Mouse (Mus musculus): Measurements from ENCODE around the gene Gabbr2. TPM values are rescaled to one million over a fixed set of nuclear protein-coding genes. Genes with fewer than 3 reads are reported as not detected.

Gabbr2 gene
- polyA plus RNA-seq, 1 experiment: not detected

GRCm38 (mm10) chr4:46664123-46665009, 327.3 kb downstream of the Gabbr2 start:
- TF ChIP-seq CEBPB (IDR thresholded peaks at IDR 0.05; ENCODE audit: low read depth) (no peak), MYOD1 (IDR thresholded peaks at IDR 0.05; ENCODE audit: control insufficient read depth, insufficient read length, low read depth) (no peak), USF1 (IDR thresholded peaks at IDR 0.05; ENCODE audit: low read depth) (no peak), MAX (IDR thresholded peaks at IDR 0.05) (no peak), CTCF (IDR thresholded peaks at IDR 0.05; ENCODE audit: control insufficient read depth, insufficient read depth, insufficient read length) (no peak), MYOG (IDR thresholded peaks at IDR 0.05; ENCODE audit: control insufficient read depth, extremely low read depth, insufficient read length) (no peak), FOSL1 (IDR thresholded peaks at IDR 0.05; ENCODE audit: insufficient read depth, low read length, poor library complexity, severe bottlenecking) (no peak)
- no peaks in the 10 kb centered on the region for H3K79me2 ChIP-seq (ENCODE audit: control insufficient read depth, insufficient read depth)
- H3K79me3 ChIP-seq (ENCODE audit: low read depth): no peaks in the 10 kb centered on the region
- no peak overlapping the region for H3K4me3 ChIP-seq (ENCODE audit: insufficient read depth, poor library complexity, severe bottlenecking)
- H3ac ChIP-seq (ENCODE audit: control insufficient read depth, insufficient read length, low read depth): no peak overlapping the region
- H3K27me3 ChIP-seq (ENCODE audit: control insufficient read depth, insufficient read depth, insufficient read length): peaks cover 8% of the 10 kb centered on the region
- no peaks in the 10 kb centered on the region for H3K36me3 ChIP-seq (ENCODE audit: control insufficient read depth, insufficient read depth)

GRCm38 (mm10) chr4:46661433-46661832, 330.2 kb downstream of the Gabbr2 start:
- H3ac ChIP-seq (ENCODE audit: control insufficient read depth, insufficient read length, low read depth): no peak overlapping the region
- no peaks in the 10 kb centered on the region for H3K36me3 ChIP-seq (ENCODE audit: control insufficient read depth, insufficient read depth)
- H3K4me3 ChIP-seq (ENCODE audit: insufficient read depth, poor library complexity, severe bottlenecking): no peak overlapping the region
- no peak for TF ChIP-seq FOSL1 (IDR thresholded peaks at IDR 0.05; ENCODE audit: insufficient read depth, low read length, poor library complexity, severe bottlenecking)
- TF ChIP-seq MYOD1 (IDR thresholded peaks at IDR 0.05; ENCODE audit: control insufficient read depth, insufficient read length, low read depth): no peak
- no peak for TF ChIP-seq CEBPB (IDR thresholded peaks at IDR 0.05; ENCODE audit: low read depth)
- no peak for TF ChIP-seq USF1 (IDR thresholded peaks at IDR 0.05; ENCODE audit: low read depth)
- TF ChIP-seq MAX (IDR thresholded peaks at IDR 0.05): no peak
- TF ChIP-seq MYOG (IDR thresholded peaks at IDR 0.05; ENCODE audit: control insufficient read depth, extremely low read depth, insufficient read length): no peak
- TF ChIP-seq CTCF (IDR thresholded peaks at IDR 0.05; ENCODE audit: control insufficient read depth, insufficient read depth, insufficient read length): no peak
- no peaks in the 10 kb centered on the region for H3K79me3 ChIP-seq (ENCODE audit: low read depth)
- peaks cover 11% of the 10 kb centered on the region for H3K27me3 ChIP-seq (ENCODE audit: control insufficient read depth, insufficient read depth, insufficient read length)
- H3K79me2 ChIP-seq (ENCODE audit: control insufficient read depth, insufficient read depth): no peaks in the 10 kb centered on the region

GRCm38 (mm10) chr4:46658946-46659345, 332.7 kb downstream of the Gabbr2 start:
- H3K36me3 ChIP-seq (ENCODE audit: control insufficient read depth, insufficient read depth): no peaks in the 10 kb centered on the region
- no peak overlapping the region for H3ac ChIP-seq (ENCODE audit: control insufficient read depth, insufficient read length, low read depth)
- no peaks in the 10 kb centered on the region for H3K79me3 ChIP-seq (ENCODE audit: low read depth)
- no peak for TF ChIP-seq CTCF (IDR thresholded peaks at IDR 0.05; ENCODE audit: control insufficient read depth, insufficient read depth, insufficient read length)
- H3K27me3 ChIP-seq (ENCODE audit: control insufficient read depth, insufficient read depth, insufficient read length): peaks cover 11% of the 10 kb centered on the region
- no peak overlapping the region for H3K4me3 ChIP-seq (ENCODE audit: insufficient read depth, poor library complexity, severe bottlenecking)
- no peaks in the 10 kb centered on the region for H3K79me2 ChIP-seq (ENCODE audit: control insufficient read depth, insufficient read depth)

- Histone ChIP-seq H3K79me3 (ENCODE audit: low read depth) (no peaks in the 10 kb centered on the region), H3K36me3 (ENCODE audit: control insufficient read depth, insufficient read depth) (no peaks in the 10 kb centered on the region), H3ac (ENCODE audit: control insufficient read depth, insufficient read length, low read depth) (no peak overlapping the region), H3K4me3 (ENCODE audit: insufficient read depth, poor library complexity, severe bottlenecking) (no peak overlapping the region), H3K79me2 (ENCODE audit: control insufficient read depth, insufficient read depth) (no peaks in the 10 kb centered on the region), H3K27me3 (ENCODE audit: control insufficient read depth, insufficient read depth, insufficient read length) (peaks cover 14% of the 10 kb centered on the region)
- no peak for TF ChIP-seq MYOG (IDR thresholded peaks at IDR 0.05; ENCODE audit: control insufficient read depth, extremely low read depth, insufficient read length)
Measured at GRCm38 (mm10) chr4:46657116-46657515, 334.6 kb downstream of the Gabbr2 start.

GRCm38 (mm10) chr4:46655956-46656355, 335.7 kb downstream of the Gabbr2 start:
- no peaks in the 10 kb centered on the region for H3K36me3 ChIP-seq (ENCODE audit: control insufficient read depth, insufficient read depth)
- H3ac ChIP-seq (ENCODE audit: control insufficient read depth, insufficient read length, low read depth): no peak overlapping the region
- TF ChIP-seq MAX (IDR thresholded peaks at IDR 0.05): no peak
- no peak for TF ChIP-seq MYOG (IDR thresholded peaks at IDR 0.05; ENCODE audit: control insufficient read depth, extremely low read depth, insufficient read length)
- no peak for TF ChIP-seq CEBPB (IDR thresholded peaks at IDR 0.05; ENCODE audit: low read depth)
- TF ChIP-seq USF1 (IDR thresholded peaks at IDR 0.05; ENCODE audit: low read depth): no peak
- TF ChIP-seq CTCF (IDR thresholded peaks at IDR 0.05; ENCODE audit: control insufficient read depth, insufficient read depth, insufficient read length): no peak
- no peak for TF ChIP-seq FOSL1 (IDR thresholded peaks at IDR 0.05; ENCODE audit: insufficient read depth, low read length, poor library complexity, severe bottlenecking)
- TF ChIP-seq MYOD1 (IDR thresholded peaks at IDR 0.05; ENCODE audit: control insufficient read depth, insufficient read length, low read depth): no peak
- no peak overlapping the region for H3K4me3 ChIP-seq (ENCODE audit: insufficient read depth, poor library complexity, severe bottlenecking)
- peaks cover 14% of the 10 kb centered on the region for H3K27me3 ChIP-seq (ENCODE audit: control insufficient read depth, insufficient read depth, insufficient read length)
- no peaks in the 10 kb centered on the region for H3K79me3 ChIP-seq (ENCODE audit: low read depth)
- no peaks in the 10 kb centered on the region for H3K79me2 ChIP-seq (ENCODE audit: control insufficient read depth, insufficient read depth)

GRCm38 (mm10) chr4:46655298-46655697, 336.4 kb downstream of the Gabbr2 start:
- TF ChIP-seq MYOD1 (IDR thresholded peaks at IDR 0.05; ENCODE audit: control insufficient read depth, insufficient read length, low read depth) (no peak), MAX (IDR thresholded peaks at IDR 0.05) (no peak), CEBPB (IDR thresholded peaks at IDR 0.05; ENCODE audit: low read depth) (no peak), FOSL1 (IDR thresholded peaks at IDR 0.05; ENCODE audit: insufficient read depth, low read length, poor library complexity, severe bottlenecking) (no peak), CTCF (IDR thresholded peaks at IDR 0.05; ENCODE audit: control insufficient read depth, insufficient read depth, insufficient read length) (no peak), USF1 (IDR thresholded peaks at IDR 0.05; ENCODE audit: low read depth) (no peak), MYOG (IDR thresholded peaks at IDR 0.05; ENCODE audit: control insufficient read depth, extremely low read depth, insufficient read length) (no peak)

More at GRCm38 (mm10) chr4:46655298-46655697, 336.4 kb downstream of the Gabbr2 start:
- H3K36me3 ChIP-seq (ENCODE audit: control insufficient read depth, insufficient read depth): no peaks in the 10 kb centered on the region
- H3K79me2 ChIP-seq (ENCODE audit: control insufficient read depth, insufficient read depth): no peaks in the 10 kb centered on the region
- H3K27me3 ChIP-seq (ENCODE audit: control insufficient read depth, insufficient read depth, insufficient read length): peaks cover 14% of the 10 kb centered on the region
- no peak overlapping the region for H3K4me3 ChIP-seq (ENCODE audit: insufficient read depth, poor library complexity, severe bottlenecking)
- H3K79me3 ChIP-seq (ENCODE audit: low read depth): no peaks in the 10 kb centered on the region
- no peak overlapping the region for H3ac ChIP-seq (ENCODE audit: control insufficient read depth, insufficient read length, low read depth)

All from C2C12 (cell line).